Mouse (Mus musculus) neural tube, embryonic 14.5 days (tissue): ENCODE measurements around the gene Styxl1. TPM values are rescaled to one million over a fixed set of nuclear protein-coding genes. Genes with fewer than 3 reads are reported as not detected.

Source experiments
- ATAC-seq: fragments of 200-750 bp; cut with Nextera tagmentation; 2 replicates; pipeline ENCODE4 v1.8.0; 2017; ENCODE audit warnings: low read depth, mild to moderate bottlenecking, moderate TSS enrichment, moderate library complexity
- H3K27ac ChIP-seq: fragments of 300-500 bp; sonication (generic); 2 replicates; pipeline ENCODE4 v1.5.1; 2014; ENCODE audit warnings: low read depth, mild to moderate bottlenecking, control low read depth, low read length, moderate library complexity, mixed read lengths
- H3K27me3 ChIP-seq: fragments of 300-500 bp; sonication (generic); 2 replicates; pipeline ENCODE4 v1.6.1; 2014; ENCODE audit warnings: low read length; ENCODE audit not compliant: control insufficient read depth, insufficient read depth
- H3K36me3 ChIP-seq: fragments of 300-500 bp; sonication (generic); 2 replicates; pipeline ENCODE4 v1.6.1; 2014; ENCODE audit warnings: low read length, mixed read lengths; ENCODE audit not compliant: control insufficient read depth, insufficient read depth
- H3K4me1 ChIP-seq: fragments of 300-500 bp; sonication (generic); 2 replicates; pipeline ENCODE4 v1.6.1; 2014; ENCODE audit warnings: low read length; ENCODE audit not compliant: control insufficient read depth, insufficient read depth
- H3K4me2 ChIP-seq: fragments of 300-500 bp; sonication (generic); 2 replicates; pipeline ENCODE4 v1.6.1; 2014; ENCODE audit warnings: mild to moderate bottlenecking, low read depth, low read length, control low read depth
- H3K4me3 ChIP-seq: fragments of 300-500 bp; sonication (generic); 2 replicates; pipeline ENCODE4 v1.5.1; 2014; ENCODE audit warnings: low read depth, low read length, control low read depth, mixed read lengths
- H3K9ac ChIP-seq: fragments of 300-500 bp; sonication (generic); replicated peaks from 2 replicates; pipeline ENCODE4 v1.6.1; 2014; ENCODE audit warnings: low read depth, mild to moderate bottlenecking, control low read depth, low read length, mixed read lengths
- H3K9me3 ChIP-seq: fragments of 300-500 bp; sonication (generic); 2 replicates; pipeline ENCODE4 v1.6.1; 2016; ENCODE audit warnings: low read length; ENCODE audit not compliant: control insufficient read depth
- WGBS: fragments of 180-500 bp; shearing (Covaris S2); extraction: QIAGEN DNeasy Blood & Tissue Kit; methylation state at CpG from one replicate; pipeline ENCODE4 v1.1.7; 2014; 5-methylcytosine and 5-hydroxymethylcytosine counted together
- polyA plus RNA-seq: library from polyadenylated mRNA; unstranded; fragments of >200 nt; fragmentation: Nextera tagmentation; extraction: Ambion mirVana; gene quantifications from 2 replicates; pipeline ENCODE4 v1.2.1, GENCODE M21; 2014

The Styxl1 gene
- polyA plus RNA-seq, 1 experiment from 2014 or later = 0.76 TPM

GRCm38 (mm10) chr5:135804735-135805134 lies 26.6 kb upstream of the Styxl1 start:
- no peak overlapping the region for H3K9ac ChIP-seq
- H3K4me3 ChIP-seq = no peak overlapping the region
- H3K27ac ChIP-seq = peak overlapping the region; percentile 60
- no peak for ATAC-seq
- H3K4me2 ChIP-seq = no peak overlapping the region
- H3K9me3 ChIP-seq = no peaks in the 10 kb centered on the region
- H3K4me1 ChIP-seq = peaks cover 22% of the 10 kb centered on the region
- WGBS = 49% methylated on average over 2 of the region's 2 CpGs
- no peaks in the 10 kb centered on the region for H3K36me3 ChIP-seq
- no peaks in the 10 kb centered on the region for H3K27me3 ChIP-seq

DNA sequence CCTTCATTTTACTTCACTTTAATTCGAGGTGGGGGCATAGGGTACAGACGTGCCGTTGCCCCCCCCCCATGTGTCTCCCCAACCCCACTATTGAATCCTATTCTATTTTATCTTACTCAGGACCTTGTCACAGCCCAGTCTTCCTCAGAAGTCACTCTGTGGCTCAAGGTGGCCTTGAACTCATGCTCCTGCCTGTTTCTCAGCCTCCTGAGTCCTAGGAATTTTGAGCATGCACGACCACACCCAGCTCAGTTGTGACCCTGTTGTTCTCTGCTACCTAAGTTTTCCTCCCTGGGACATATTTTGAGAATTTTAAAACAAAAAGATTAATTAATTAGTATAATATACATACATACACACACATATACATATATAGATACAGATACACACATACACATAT lies 25.5 kb upstream of the Styxl1 start:
- 87% methylated on average over 4 of the region's 4 CpGs for WGBS
- H3K27ac ChIP-seq = no peak overlapping the region
- no peak for ATAC-seq
- H3K36me3 ChIP-seq = no peaks in the 10 kb centered on the region
- no peak overlapping the region for H3K4me2 ChIP-seq
- H3K9me3 ChIP-seq = no peaks in the 10 kb centered on the region
- H3K4me3 ChIP-seq = no peak overlapping the region
- peaks cover 22% of the 10 kb centered on the region for H3K4me1 ChIP-seq
- H3K9ac ChIP-seq = no peak overlapping the region
- H3K27me3 ChIP-seq = no peaks in the 10 kb centered on the region

DNA sequence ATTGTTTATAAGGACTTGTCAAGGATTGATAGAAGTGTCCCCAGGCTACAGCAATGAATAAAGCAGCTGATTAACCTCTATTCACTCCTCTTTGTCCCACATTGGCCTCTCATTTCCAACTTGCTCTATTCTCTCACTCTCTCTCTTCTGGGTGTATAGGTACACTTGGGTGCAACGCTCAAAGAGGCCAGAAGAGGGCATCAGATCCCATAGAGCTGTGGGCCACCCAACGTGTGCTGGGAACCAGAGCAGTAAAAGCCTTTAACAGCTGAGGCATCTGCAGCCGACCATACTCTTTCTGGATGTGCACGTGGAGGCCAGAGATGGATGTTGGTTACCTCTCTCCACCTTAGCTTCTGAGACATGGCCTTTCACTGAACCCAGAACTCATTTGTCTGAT lies 24.9 kb upstream of the Styxl1 start:
- no peak for ATAC-seq
- H3K4me3 ChIP-seq = no peak overlapping the region

GRCm38 (mm10) chr5:135802641-135803040 lies 24.5 kb upstream of the Styxl1 start:
- no peaks in the 10 kb centered on the region for H3K36me3 ChIP-seq
- no peak overlapping the region for H3K4me3 ChIP-seq
- no peak overlapping the region for H3K9ac ChIP-seq
- no peak for ATAC-seq
- H3K4me1 ChIP-seq = peaks cover 16% of the 10 kb centered on the region
- H3K27me3 ChIP-seq = no peaks in the 10 kb centered on the region
- no peaks in the 10 kb centered on the region for H3K9me3 ChIP-seq
- no peak overlapping the region for H3K27ac ChIP-seq
- WGBS = 75% methylated on average over 8 of the region's 8 CpGs
- no peak overlapping the region for H3K4me2 ChIP-seq

More for the DNA sequence above, 24.9 kb upstream of the Styxl1 start:
- Histone ChIP-seq H3K4me2 (no peak overlapping the region), H3K4me1 (peaks cover 21% of the 10 kb centered on the region), H3K27ac (no peak overlapping the region), H3K9ac (no peak overlapping the region), H3K36me3 (no peaks in the 10 kb centered on the region), H3K27me3 (no peaks in the 10 kb centered on the region), H3K9me3 (no peaks in the 10 kb centered on the region)
- 56% methylated on average over 4 of the region's 4 CpGs for WGBS

DNA sequence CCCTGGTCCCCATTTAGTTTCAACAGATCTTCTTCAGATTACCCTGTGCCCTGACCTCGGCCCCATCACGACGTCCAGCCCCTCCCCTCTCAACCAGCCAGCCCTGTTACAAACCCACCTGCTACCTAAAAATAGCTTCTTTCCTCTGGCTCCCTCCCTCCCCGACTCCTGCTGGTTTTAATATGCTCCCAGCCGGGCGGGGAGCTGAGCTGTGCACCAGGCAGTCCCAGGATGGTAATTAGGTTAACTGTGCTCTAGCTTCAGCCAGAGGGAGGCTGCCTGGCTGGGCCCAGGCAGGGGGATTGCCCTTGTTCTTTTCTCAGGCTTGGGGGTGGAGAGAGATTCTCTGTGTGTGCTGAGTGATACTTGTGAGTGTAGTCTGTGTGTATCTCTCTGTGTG lies 22.7 kb upstream of the Styxl1 start:
- Histone ChIP-seq H3K27ac (peak overlapping the region; percentile 72), H3K4me1 (peaks cover 13% of the 10 kb centered on the region), H3K4me2 (no peak overlapping the region), H3K4me3 (no peak overlapping the region), H3K9me3 (no peaks in the 10 kb centered on the region), H3K9ac (no peak overlapping the region), H3K27me3 (no peaks in the 10 kb centered on the region), H3K36me3 (no peaks in the 10 kb centered on the region)
- WGBS = 1% methylated on average over 6 of the region's 6 CpGs
- peak; percentile 69 for ATAC-seq

DNA sequence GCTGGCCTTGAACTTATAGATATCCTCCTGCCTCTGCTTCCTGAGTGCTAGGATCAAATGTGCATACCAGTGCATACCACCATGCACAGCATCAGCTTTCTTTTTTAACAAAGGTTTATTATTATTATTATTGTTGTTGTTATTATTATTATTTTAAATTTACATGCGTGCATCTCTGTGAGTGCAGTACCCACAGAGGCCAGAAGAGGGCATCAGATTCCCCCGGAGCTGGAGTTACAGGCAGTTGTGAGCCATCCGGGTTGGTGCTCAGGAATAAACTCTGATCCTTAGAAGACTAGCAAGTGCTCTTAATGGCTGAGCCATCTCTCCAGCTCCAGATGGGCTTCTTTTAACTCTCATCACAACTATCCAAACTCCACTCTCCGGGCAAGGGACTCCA lies 21.6 kb upstream of the Styxl1 start:
- no peak overlapping the region for H3K4me3 ChIP-seq
- H3K27ac ChIP-seq = no peak overlapping the region
- peaks cover 17% of the 10 kb centered on the region for H3K4me1 ChIP-seq
- no peak overlapping the region for H3K9ac ChIP-seq
- H3K27me3 ChIP-seq = no peaks in the 10 kb centered on the region
- H3K9me3 ChIP-seq = no peaks in the 10 kb centered on the region
- ATAC-seq = no peak
- 41% methylated on average over 4 of the region's 4 CpGs for WGBS
- H3K4me2 ChIP-seq = no peak overlapping the region
- no peaks in the 10 kb centered on the region for H3K36me3 ChIP-seq

DNA sequence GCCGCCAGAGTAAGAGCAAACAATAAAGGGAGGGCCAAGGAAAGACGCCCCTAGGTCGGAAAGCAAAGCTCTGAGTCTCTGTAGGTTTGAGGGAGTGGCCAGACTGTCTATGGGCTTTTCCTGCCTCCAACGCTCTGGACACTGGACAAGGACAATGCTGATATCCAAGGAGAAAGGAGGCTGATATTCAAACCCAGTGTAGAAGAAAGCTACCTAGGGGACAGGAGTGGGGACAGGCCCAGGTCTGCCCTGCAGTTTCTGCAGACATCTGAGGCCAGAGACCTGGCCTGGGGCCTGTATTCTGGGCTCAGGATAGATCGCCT lies 16.6 kb upstream of the Styxl1 start:
- peak overlapping the region; percentile 47 for H3K9ac ChIP-seq
- peaks cover 23% of the 10 kb centered on the region for H3K36me3 ChIP-seq
- H3K27me3 ChIP-seq = no peaks in the 10 kb centered on the region
- ATAC-seq = no peak; the same call in 1 of the 2 replicates
- peaks cover 5% of the 10 kb centered on the region for H3K4me1 ChIP-seq
- H3K4me3 ChIP-seq = no peak overlapping the region; the same call in 1 of the 2 replicates
- 8% methylated on average over 5 of the region's 5 CpGs for WGBS
- peak overlapping the region; percentile 88 for H3K27ac ChIP-seq
- no peaks in the 10 kb centered on the region for H3K9me3 ChIP-seq
- H3K4me2 ChIP-seq = peak overlapping the region; percentile 35; the same call in 1 of the 2 replicates

- Histone ChIP-seq H3K27me3 (no peaks in the 10 kb centered on the region), H3K9ac (peak overlapping the region; percentile 47), H3K27ac (peak overlapping the region; percentile 88), H3K36me3 (peaks cover 29% of the 10 kb centered on the region), H3K4me1 (peaks cover 5% of the 10 kb centered on the region), H3K9me3 (no peaks in the 10 kb centered on the region), H3K4me3 (no peak overlapping the region; the same call in 1 of the 2 replicates), H3K4me2 (peak overlapping the region; percentile 35; the same call in 1 of the 2 replicates)
- peak; percentile 93 for ATAC-seq
- WGBS = 8% methylated on average over 20 of the region's 20 CpGs
These were observed 16.0 kb upstream of the Styxl1 start for GRCm38 (mm10) chr5:135793996-135794858.

- 92% methylated on average over 4 of the region's 4 CpGs for WGBS
These were observed 4.7 kb upstream of the Styxl1 start for GRCm38 (mm10) chr5:135782901-135783300.

More at GRCm38 (mm10) chr5:135782901-135783300, 4.7 kb upstream of the Styxl1 start:
- H3K27ac ChIP-seq = no peak overlapping the region
- peaks cover 13% of the 10 kb centered on the region for H3K4me1 ChIP-seq
- no peaks in the 10 kb centered on the region for H3K27me3 ChIP-seq
- no peak overlapping the region for H3K9ac ChIP-seq
- no peak overlapping the region for H3K4me3 ChIP-seq
- H3K9me3 ChIP-seq = no peaks in the 10 kb centered on the region
- no peak overlapping the region for H3K4me2 ChIP-seq
- peaks cover 59% of the 10 kb centered on the region for H3K36me3 ChIP-seq
- ATAC-seq = no peak
